Mouse (Mus musculus) intestine, postnatal 0 days (tissue): ENCODE results near the gene Dnajc7. TPM values are rescaled to one million over a fixed set of nuclear protein-coding genes. Genes with fewer than 3 reads are reported as not detected.

Source experiments
- ATAC-seq: fragments of 200-750 bp; cut with Nextera tagmentation; 2 replicates; pipeline ENCODE4 v1.8.0; 2017; ENCODE audit warnings: mild to moderate bottlenecking, moderate TSS enrichment, moderate library complexity
- H3K27ac ChIP-seq: fragments of 300-500 bp; sonication (generic); 2 replicates; pipeline ENCODE4 v1.5.1; 2014; ENCODE audit warnings: mild to moderate bottlenecking, low read depth, low read length, moderate library complexity
- H3K27me3 ChIP-seq: fragments of 300-500 bp; sonication (generic); replicated peaks from 2 replicates; pipeline ENCODE4 v1.6.1; 2014; ENCODE audit warnings: low read length, mixed read lengths; ENCODE audit not compliant: control insufficient read depth, insufficient read depth
- H3K36me3 ChIP-seq: fragments of 300-500 bp; sonication (generic); 2 replicates; pipeline ENCODE4 v1.6.1; 2014; ENCODE audit warnings: mild to moderate bottlenecking, moderate library complexity; ENCODE audit not compliant: control insufficient read depth, insufficient read depth
- H3K4me1 ChIP-seq: fragments of 300-500 bp; sonication (generic); replicated peaks from 2 replicates; pipeline ENCODE4 v1.6.1; 2014; ENCODE audit warnings: antibody characterized with exemption, low read length, mixed read lengths; ENCODE audit not compliant: control insufficient read depth, insufficient read depth
- H3K4me2 ChIP-seq: fragments of 300-500 bp; sonication (generic); replicated peaks from 2 replicates; pipeline ENCODE4 v1.6.1; 2014; ENCODE audit warnings: low read depth, mild to moderate bottlenecking, moderate library complexity
- H3K4me3 ChIP-seq: fragments of 300-500 bp; sonication (generic); 2 replicates; pipeline ENCODE4 v1.5.1; 2014; ENCODE audit warnings: low read depth, low read length
- H3K9ac ChIP-seq: fragments of 300-500 bp; sonication (generic); 2 replicates; pipeline ENCODE4 v1.6.1; 2014; ENCODE audit warnings: mild to moderate bottlenecking, low read depth, low read length
- H3K9me3 ChIP-seq: fragments of 300-500 bp; sonication (generic); 2 replicates; pipeline ENCODE4 v1.6.1; 2016; ENCODE audit warnings: mixed run types; ENCODE audit not compliant: control insufficient read depth
- CTCF ChIP-seq: sonication (generic); IDR thresholded peaks from 2 replicates; pipeline ENCODE4 v1.5.1; 2016; ENCODE audit warnings: low read depth, mild to moderate bottlenecking, control low read depth, antibody characterized with exemption, moderate library complexity
- WGBS: fragments of 180-500 bp; shearing (Covaris S2); extraction: QIAGEN DNeasy Blood & Tissue Kit; methylation state at CpG from one replicate; pipeline ENCODE4 v1.1.7; 2014; 5-methylcytosine and 5-hydroxymethylcytosine counted together
- polyA plus RNA-seq: library from polyadenylated mRNA; unstranded; fragments of >200 nt; fragmentation: Nextera tagmentation; extraction: Ambion mirVana; gene quantifications from 2 replicates; pipeline ENCODE4 v1.2.1, GENCODE M21; 2015

Gene Dnajc7
- polyA plus RNA-seq, 1 experiment from 2014 or later: 72.9 TPM

- Histone ChIP-seq H3K27ac (no peak overlapping the region), H3K9ac (no peak overlapping the region)
- no peak for ATAC-seq
Observed at GRCm38 (mm10) chr11:100603813-100604212, 16.2 kb downstream of the Dnajc7 start.

GRCm38 (mm10) chr11:100603155-100603554 is 16.8 kb downstream of the Dnajc7 start:
- TF ChIP-seq CTCF: no peak

More at GRCm38 (mm10) chr11:100603813-100604212, 16.2 kb downstream of the Dnajc7 start:
- H3K4me3 ChIP-seq: no peak overlapping the region
- H3K27me3 ChIP-seq: no peaks in the 10 kb centered on the region
- H3K4me1 ChIP-seq: no peaks in the 10 kb centered on the region
- WGBS: 81% methylated on average over 8 of the region's 8 CpGs
- H3K9me3 ChIP-seq: no peaks in the 10 kb centered on the region
- H3K4me2 ChIP-seq: no peak overlapping the region
- TF ChIP-seq CTCF: no peak
- peaks cover 29% of the 10 kb centered on the region for H3K36me3 ChIP-seq

GRCm38 (mm10) chr11:100601372-100601771 is 18.6 kb downstream of the Dnajc7 start:
- no peak overlapping the region for H3K9ac ChIP-seq
- H3K36me3 ChIP-seq: peaks cover 50% of the 10 kb centered on the region
- no peak for ATAC-seq
- no peak overlapping the region for H3K4me2 ChIP-seq
- H3K27me3 ChIP-seq: no peaks in the 10 kb centered on the region
- no peak overlapping the region for H3K27ac ChIP-seq
- H3K4me1 ChIP-seq: no peaks in the 10 kb centered on the region
- H3K4me3 ChIP-seq: no peak overlapping the region
- TF ChIP-seq CTCF: no peak
- 94% methylated on average over 3 of the region's 3 CpGs for WGBS
- no peaks in the 10 kb centered on the region for H3K9me3 ChIP-seq

More at GRCm38 (mm10) chr11:100603155-100603554, 16.8 kb downstream of the Dnajc7 start:
- Histone ChIP-seq H3K4me3 (no peak overlapping the region), H3K9me3 (no peaks in the 10 kb centered on the region), H3K27ac (no peak overlapping the region), H3K27me3 (no peaks in the 10 kb centered on the region), H3K4me1 (no peaks in the 10 kb centered on the region), H3K36me3 (peaks cover 36% of the 10 kb centered on the region), H3K9ac (no peak overlapping the region), H3K4me2 (no peak overlapping the region)
- ATAC-seq: no peak
- 82% methylated on average over 9 of the region's 9 CpGs for WGBS

GRCm38 (mm10) chr11:100598074-100598473 is 21.9 kb downstream of the Dnajc7 start:
- H3K36me3 ChIP-seq: peaks cover 72% of the 10 kb centered on the region
- H3K4me2 ChIP-seq: no peak overlapping the region
- TF ChIP-seq CTCF: no peak
- H3K4me3 ChIP-seq: no peak overlapping the region
- no peaks in the 10 kb centered on the region for H3K4me1 ChIP-seq
- no peak overlapping the region for H3K27ac ChIP-seq
- 75% methylated on average over 4 of the region's 4 CpGs for WGBS
- no peak for ATAC-seq
- no peak overlapping the region for H3K9ac ChIP-seq
- H3K9me3 ChIP-seq: no peaks in the 10 kb centered on the region
- no peaks in the 10 kb centered on the region for H3K27me3 ChIP-seq

- no peaks in the 10 kb centered on the region for H3K9me3 ChIP-seq
- no peak overlapping the region for H3K4me3 ChIP-seq
- H3K9ac ChIP-seq: no peak overlapping the region
- H3K27ac ChIP-seq: no peak overlapping the region
- TF ChIP-seq CTCF: no peak
- H3K4me2 ChIP-seq: no peak overlapping the region
- H3K36me3 ChIP-seq: peaks cover 94% of the 10 kb centered on the region
- no peaks in the 10 kb centered on the region for H3K4me1 ChIP-seq
- no peak for ATAC-seq
- H3K27me3 ChIP-seq: no peaks in the 10 kb centered on the region
- 84% methylated on average over 4 of the region's 4 CpGs for WGBS
Observed at GRCm38 (mm10) chr11:100595533-100595932, 24.4 kb downstream of the Dnajc7 start.

GRCm38 (mm10) chr11:100594608-100595007 is 25.4 kb downstream of the Dnajc7 start:
- no peaks in the 10 kb centered on the region for H3K9me3 ChIP-seq
- no peak overlapping the region for H3K9ac ChIP-seq
- no peak overlapping the region for H3K27ac ChIP-seq
- H3K36me3 ChIP-seq: peaks cover 92% of the 10 kb centered on the region
- ATAC-seq: no peak
- no peak overlapping the region for H3K4me3 ChIP-seq
- WGBS: 63% methylated on average over 7 of the region's 7 CpGs
- no peak for TF ChIP-seq CTCF
- H3K4me2 ChIP-seq: no peak overlapping the region
- no peaks in the 10 kb centered on the region for H3K4me1 ChIP-seq
- no peaks in the 10 kb centered on the region for H3K27me3 ChIP-seq
